Mouse (Mus musculus) testis, adult 2 months (tissue): ENCODE data around the gene A930009A15Rik. TPM values are rescaled to one million over a fixed set of nuclear protein-coding genes. Genes with fewer than 3 reads are reported as not detected.

ENCODE experiments used
- H3K27ac ChIP-seq: fragments of 200-500 bp; 2 replicates; pipeline ENCODE4 v1.5.1; 2012; ENCODE audit warnings: low read depth, low read length; ENCODE audit not compliant: control insufficient read depth, insufficient read depth
- H3K27me3 ChIP-seq: fragments of 200-500 bp; 2 replicates; pipeline ENCODE4 v1.6.1; 2012; ENCODE audit warnings: mild to moderate bottlenecking, low read length, moderate library complexity; ENCODE audit not compliant: control insufficient read depth, insufficient read depth
- H3K36me3 ChIP-seq: fragments of 200-500 bp; 2 replicates; pipeline ENCODE4 v1.6.1; 2012; ENCODE audit warnings: mild to moderate bottlenecking, low read length; ENCODE audit not compliant: control insufficient read depth, insufficient read depth
- H3K4me1 ChIP-seq: fragments of 200-500 bp; 2 replicates; pipeline ENCODE4 v1.6.1; 2012; ENCODE audit warnings: low read length; ENCODE audit not compliant: control insufficient read depth, insufficient read depth
- H3K4me3 ChIP-seq: fragments of 200-500 bp; 2 replicates; pipeline ENCODE4 v1.5.1; 2012; ENCODE audit warnings: low read depth, mild to moderate bottlenecking, low read length, moderate library complexity, mixed read lengths; ENCODE audit not compliant: control insufficient read depth
- CTCF ChIP-seq: fragments of 200-500 bp; IDR thresholded peaks from 2 replicates; pipeline ENCODE4 v1.5.1; 2012; ENCODE audit warnings: low read depth, mild to moderate bottlenecking, inconsistent platforms, low read length, moderate library complexity; ENCODE audit not compliant: control insufficient read depth, insufficient read depth, insufficient replicate concordance
- POLR2A ChIP-seq: fragments of 200-500 bp; IDR thresholded peaks from 2 replicates; pipeline ENCODE4 v1.6.1; 2012; ENCODE audit warnings: low read depth, mild to moderate bottlenecking, inconsistent platforms, low read length, moderate library complexity; ENCODE audit not compliant: control insufficient read depth
- polyA plus RNA-seq: library from polyadenylated mRNA; depleted of rRNA; stranded (reverse); fragments of >200 nt; gene quantifications from 2 replicates; pipeline ENCODE4 v1.2.3, GENCODE M21; 2012

A930009A15Rik gene
- polyA plus RNA-seq, 1 experiment = not detected

DNA sequence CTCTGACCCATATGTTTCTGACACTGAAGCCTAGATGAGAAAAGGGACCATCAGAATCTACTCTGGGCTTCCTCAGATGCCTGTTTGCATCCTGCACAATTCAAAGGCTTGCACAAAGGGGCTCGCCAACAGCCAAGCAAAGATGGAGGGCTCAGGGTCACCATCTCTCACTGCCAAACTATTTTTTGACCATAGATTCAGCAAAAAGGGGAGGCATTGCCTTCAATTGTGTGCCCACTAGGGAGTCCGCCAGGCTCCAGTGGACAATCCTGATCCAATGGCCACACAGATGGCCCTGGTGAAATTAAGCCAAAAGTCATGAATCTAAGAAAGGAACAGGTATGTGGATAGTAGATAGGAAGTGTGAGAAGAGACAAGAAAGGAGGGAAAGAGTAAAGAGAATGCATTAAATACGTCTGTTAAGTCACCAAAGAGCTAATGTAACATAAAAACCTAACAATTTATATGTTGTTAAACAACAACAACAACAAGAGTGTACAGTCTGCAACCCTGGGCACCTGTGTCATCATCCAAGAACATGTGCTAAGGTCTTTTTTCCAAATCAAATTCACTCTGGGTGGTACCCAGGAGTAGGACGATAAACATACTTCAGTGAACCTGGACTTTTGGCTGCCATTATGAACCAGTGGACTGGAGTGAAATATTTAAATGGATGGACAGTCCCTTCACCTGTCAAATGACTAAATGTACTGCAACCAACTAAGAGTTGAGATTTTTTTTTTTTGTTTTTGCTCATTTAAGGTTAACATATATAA, 6.7 kb upstream of the A930009A15Rik start:
- H3K27me3 ChIP-seq = no peaks in the 10 kb centered on the region
- no peaks in the 10 kb centered on the region; the same call in 1 of the 2 replicates for H3K4me1 ChIP-seq
- TF ChIP-seq CTCF = no peak
- no peak for TF ChIP-seq POLR2A
- no peak overlapping the region for H3K4me3 ChIP-seq
- no peaks in the 10 kb centered on the region for H3K36me3 ChIP-seq
- no peak overlapping the region for H3K27ac ChIP-seq

DNA sequence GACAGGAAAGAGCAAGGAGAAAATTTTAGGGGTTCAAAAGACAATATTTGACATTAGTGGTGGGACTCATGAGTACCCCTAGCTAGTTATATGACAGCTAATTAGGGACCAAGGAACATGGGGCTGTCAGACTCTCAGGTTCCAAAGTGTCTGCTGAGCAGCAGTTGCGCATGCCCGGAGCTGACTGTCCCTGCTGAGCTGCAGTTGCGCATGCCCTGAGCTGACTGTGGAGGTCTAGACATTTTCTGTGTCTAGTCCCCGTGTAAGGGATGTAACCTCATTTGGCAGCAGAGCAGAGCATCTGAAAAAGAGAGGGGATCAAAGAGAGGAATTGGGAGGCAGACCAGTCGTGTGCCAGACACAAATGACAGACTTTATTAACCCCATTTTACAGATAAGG, 5.8 kb upstream of the A930009A15Rik start:
- Histone ChIP-seq H3K27ac (no peak overlapping the region), H3K4me1 (no peaks in the 10 kb centered on the region; the same call in 1 of the 2 replicates), H3K27me3 (no peaks in the 10 kb centered on the region), H3K36me3 (no peaks in the 10 kb centered on the region), H3K4me3 (no peak overlapping the region)
- TF ChIP-seq CTCF = no peak
- TF ChIP-seq POLR2A = no peak

DNA sequence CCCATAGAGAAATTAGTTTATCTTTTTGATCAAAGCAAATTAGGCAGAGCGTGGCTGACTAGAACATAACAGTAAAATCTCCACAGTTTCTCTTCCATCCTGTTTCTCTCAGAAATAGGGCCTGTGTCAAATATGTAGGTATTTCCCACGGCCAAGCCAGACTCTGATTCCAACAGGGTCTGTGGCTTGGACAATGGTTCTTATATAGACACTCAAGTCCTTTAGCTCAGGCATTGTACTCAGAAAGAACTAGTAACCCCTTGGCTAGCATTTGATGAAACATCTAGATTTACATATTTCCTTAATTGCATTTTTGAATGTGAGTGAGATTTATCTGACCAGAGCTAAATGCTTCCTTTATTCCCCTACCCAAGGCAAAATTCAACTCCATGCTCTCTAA, 791 bp downstream of the A930009A15Rik start:
- H3K27ac ChIP-seq = no peak overlapping the region
- peaks cover 4% of the 10 kb centered on the region for H3K4me1 ChIP-seq
- H3K4me3 ChIP-seq = no peak overlapping the region
- H3K27me3 ChIP-seq = no peaks in the 10 kb centered on the region; the same call in 1 of the 2 replicates
- TF ChIP-seq CTCF (no peak), POLR2A (no peak)
- H3K36me3 ChIP-seq = no peaks in the 10 kb centered on the region

DNA sequence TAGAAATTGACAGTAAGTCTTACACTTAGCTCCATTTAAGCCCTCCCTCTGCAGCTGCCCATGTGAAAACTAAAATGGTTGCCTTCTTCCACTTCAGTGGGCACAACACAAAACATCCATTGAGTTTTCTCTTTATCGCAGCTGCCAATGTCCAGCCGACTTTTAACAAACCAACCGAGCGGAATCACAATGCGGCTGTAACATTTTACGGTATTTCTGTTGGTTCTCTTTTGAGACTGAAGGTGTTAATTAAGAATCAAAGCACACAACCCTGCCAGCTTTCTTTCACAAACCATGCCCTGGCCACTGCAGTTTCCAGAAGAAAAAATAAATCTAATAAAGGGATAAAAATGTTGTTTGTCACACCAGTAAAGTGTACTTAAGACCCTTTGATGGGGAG, 1.5 kb downstream of the A930009A15Rik start:
- Histone ChIP-seq H3K27me3 (no peaks in the 10 kb centered on the region; the same call in 1 of the 2 replicates), H3K4me1 (peaks cover 4% of the 10 kb centered on the region), H3K36me3 (no peaks in the 10 kb centered on the region), H3K4me3 (no peak overlapping the region), H3K27ac (no peak overlapping the region)
- TF ChIP-seq CTCF = no peak
- no peak for TF ChIP-seq POLR2A

DNA sequence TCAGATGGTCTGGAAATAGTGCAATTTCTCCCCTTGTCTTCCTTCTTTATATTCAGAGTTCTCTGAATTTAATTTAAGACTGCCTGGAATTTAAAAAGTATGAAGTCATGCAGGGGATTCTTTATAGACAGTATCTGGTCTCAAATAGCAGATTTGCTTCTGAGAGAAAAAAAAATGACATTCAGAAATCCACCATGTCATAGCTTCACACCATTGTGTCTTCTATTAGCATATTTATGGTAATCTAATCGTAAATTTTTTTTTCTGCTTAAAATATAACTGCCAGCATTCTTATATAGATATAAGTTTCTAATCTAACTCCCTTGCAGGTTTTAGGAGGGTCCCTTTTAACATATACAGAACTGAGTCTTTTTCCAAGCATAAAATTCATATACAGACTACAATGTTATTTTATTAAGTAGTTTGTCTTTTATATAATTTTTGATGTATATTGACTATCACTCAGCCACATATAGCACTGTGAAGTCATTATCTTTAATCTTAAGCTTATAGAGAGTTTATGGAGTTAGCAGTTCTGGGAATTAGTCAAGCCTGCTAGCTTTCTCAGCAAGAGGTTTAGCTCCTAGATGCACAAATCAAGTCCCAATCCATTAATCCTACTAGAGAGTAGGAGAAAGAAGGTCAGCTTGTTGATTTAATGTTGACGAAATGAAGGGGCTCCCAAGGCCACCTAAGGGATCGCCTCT, 2.1 kb downstream of the A930009A15Rik start:
- no peaks in the 10 kb centered on the region; the same call in 1 of the 2 replicates for H3K27me3 ChIP-seq

DNA sequence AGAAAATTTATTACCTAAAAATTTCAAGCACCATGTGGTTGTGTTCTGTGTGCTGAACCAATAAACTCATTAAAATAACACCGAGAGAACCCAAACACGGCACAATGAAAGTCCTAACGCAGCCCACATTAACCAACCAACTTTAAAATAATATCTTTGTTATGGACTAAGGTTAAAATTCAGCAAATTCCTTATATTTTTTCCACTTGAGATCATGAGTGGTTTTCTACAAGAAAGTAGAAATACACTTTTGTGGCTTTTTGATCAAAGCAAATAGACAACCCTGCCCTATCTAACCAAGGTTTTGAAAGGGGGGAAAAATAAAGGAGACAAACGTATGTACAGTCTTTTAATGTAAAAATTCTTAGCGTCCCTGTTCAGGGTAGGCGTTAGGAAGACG, 9.3 kb downstream of the A930009A15Rik start:
- Histone ChIP-seq H3K27me3 (no peaks in the 10 kb centered on the region), H3K4me3 (no peak overlapping the region), H3K36me3 (no peaks in the 10 kb centered on the region), H3K27ac (no peak overlapping the region), H3K4me1 (no peaks in the 10 kb centered on the region)
- TF ChIP-seq CTCF (no peak), POLR2A (no peak)

More for the DNA sequence above, 2.1 kb downstream of the A930009A15Rik start:
- TF ChIP-seq POLR2A (no peak), CTCF (no peak)
- H3K36me3 ChIP-seq = no peaks in the 10 kb centered on the region
- H3K4me1 ChIP-seq = peaks cover 4% of the 10 kb centered on the region
- H3K4me3 ChIP-seq = no peak overlapping the region
- no peak overlapping the region for H3K27ac ChIP-seq

- Histone ChIP-seq H3K4me1 (no peaks in the 10 kb centered on the region), H3K36me3 (no peaks in the 10 kb centered on the region), H3K4me3 (no peak overlapping the region), H3K27me3 (no peaks in the 10 kb centered on the region), H3K27ac (no peak overlapping the region)
- TF ChIP-seq CTCF (no peak), POLR2A (no peak)
Measured at GRCm38 (mm10) chr10:115579494-115579893, 9.7 kb downstream of the A930009A15Rik start.
